Mouse (Mus musculus) lung, embryonic 16.5 days (tissue): ENCODE data around the gene Gm43552. TPM values are rescaled to one million over a fixed set of nuclear protein-coding genes. Genes with fewer than 3 reads are reported as not detected.

Source experiments
- ATAC-seq: fragments of 200-750 bp; cut with Nextera tagmentation; 2 replicates; pipeline ENCODE4 v1.8.0; 2017; ENCODE audit warnings: low read depth, mild to moderate bottlenecking, moderate library complexity
- H3K27ac ChIP-seq: fragments of 300-500 bp; sonication (generic); 2 replicates; pipeline ENCODE4 v1.5.1; 2014; ENCODE audit warnings: mild to moderate bottlenecking, control low read depth, low read length
- H3K27me3 ChIP-seq: fragments of 300-500 bp; sonication (generic); 2 replicates; pipeline ENCODE4 v1.6.1; 2014; ENCODE audit warnings: low read depth, low read length, mixed read lengths; ENCODE audit not compliant: control insufficient read depth, insufficient read depth
- H3K36me3 ChIP-seq: fragments of 300-500 bp; sonication (generic); 2 replicates; pipeline ENCODE4 v1.6.1; 2014; ENCODE audit warnings: low read length; ENCODE audit not compliant: control insufficient read depth, insufficient read depth
- H3K4me1 ChIP-seq: fragments of 300-500 bp; sonication (generic); replicated peaks from 2 replicates; pipeline ENCODE4 v1.6.1; 2014; ENCODE audit warnings: low read length, mixed read lengths; ENCODE audit not compliant: control insufficient read depth, insufficient read depth
- H3K4me2 ChIP-seq: fragments of 300-500 bp; sonication (generic); 2 replicates; pipeline ENCODE4 v1.6.1; 2014; ENCODE audit warnings: low read depth, low read length, control low read depth
- H3K4me3 ChIP-seq: fragments of 300-500 bp; sonication (generic); 2 replicates; pipeline ENCODE4 v1.5.1; 2014; ENCODE audit warnings: mild to moderate bottlenecking, low read length, control low read depth
- H3K9ac ChIP-seq: fragments of 300-500 bp; sonication (generic); 2 replicates; pipeline ENCODE4 v1.6.1; 2014; ENCODE audit warnings: low read length, control low read depth
- H3K9me3 ChIP-seq: fragments of 300-500 bp; sonication (generic); 2 replicates; pipeline ENCODE4 v1.6.1; 2016; ENCODE audit warnings: low read length; ENCODE audit not compliant: control insufficient read depth
- WGBS: fragments of 180-500 bp; shearing (Covaris S2); extraction: QIAGEN DNeasy Blood & Tissue Kit; methylation state at CpG from one replicate; pipeline ENCODE4 v1.1.7; 2014; 5-methylcytosine and 5-hydroxymethylcytosine counted together
- polyA plus RNA-seq: library from polyadenylated mRNA; unstranded; fragments of >200 nt; fragmentation: Nextera tagmentation; extraction: Ambion mirVana; gene quantifications from 2 replicates; pipeline ENCODE4 v1.2.1, GENCODE M21; 2015

Gm43552 gene
- polyA plus RNA-seq, 1 experiment from 2014 or later = not detected

DNA sequence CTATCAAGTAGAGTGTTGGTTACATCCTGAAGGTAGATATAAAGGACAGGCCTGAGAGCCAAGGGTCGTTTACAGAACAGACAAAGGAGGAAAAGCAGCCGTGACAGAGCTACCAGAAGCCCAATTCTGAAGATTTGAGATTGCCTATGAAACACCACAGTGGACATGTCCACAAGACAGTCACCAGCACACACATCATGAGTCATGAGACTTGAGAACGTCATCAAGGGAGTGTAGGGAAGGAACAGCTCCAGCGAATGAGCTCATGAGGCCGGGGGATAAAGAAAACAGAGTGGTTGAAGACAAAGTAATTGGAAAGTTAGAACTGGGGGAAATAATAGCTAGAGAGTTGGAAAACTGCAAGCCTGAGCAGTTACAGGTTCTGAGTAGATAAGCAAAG lies 34.8 kb downstream of the Gm43552 start:
- ATAC-seq = 0 out of 2 replicates have a peak, but pooled peaks have one; percentile 2
- H3K9me3 ChIP-seq = no peaks in the 10 kb centered on the region
- peaks cover 27% of the 10 kb centered on the region for H3K4me1 ChIP-seq
- H3K4me3 ChIP-seq = no peak overlapping the region
- 51% methylated on average over 5 of the region's 5 CpGs for WGBS
- H3K9ac ChIP-seq = no peak overlapping the region
- H3K27ac ChIP-seq = peak overlapping the region; percentile 94
- no peaks in the 10 kb centered on the region for H3K27me3 ChIP-seq
- H3K4me2 ChIP-seq = no peak overlapping the region
- H3K36me3 ChIP-seq = no peaks in the 10 kb centered on the region

DNA sequence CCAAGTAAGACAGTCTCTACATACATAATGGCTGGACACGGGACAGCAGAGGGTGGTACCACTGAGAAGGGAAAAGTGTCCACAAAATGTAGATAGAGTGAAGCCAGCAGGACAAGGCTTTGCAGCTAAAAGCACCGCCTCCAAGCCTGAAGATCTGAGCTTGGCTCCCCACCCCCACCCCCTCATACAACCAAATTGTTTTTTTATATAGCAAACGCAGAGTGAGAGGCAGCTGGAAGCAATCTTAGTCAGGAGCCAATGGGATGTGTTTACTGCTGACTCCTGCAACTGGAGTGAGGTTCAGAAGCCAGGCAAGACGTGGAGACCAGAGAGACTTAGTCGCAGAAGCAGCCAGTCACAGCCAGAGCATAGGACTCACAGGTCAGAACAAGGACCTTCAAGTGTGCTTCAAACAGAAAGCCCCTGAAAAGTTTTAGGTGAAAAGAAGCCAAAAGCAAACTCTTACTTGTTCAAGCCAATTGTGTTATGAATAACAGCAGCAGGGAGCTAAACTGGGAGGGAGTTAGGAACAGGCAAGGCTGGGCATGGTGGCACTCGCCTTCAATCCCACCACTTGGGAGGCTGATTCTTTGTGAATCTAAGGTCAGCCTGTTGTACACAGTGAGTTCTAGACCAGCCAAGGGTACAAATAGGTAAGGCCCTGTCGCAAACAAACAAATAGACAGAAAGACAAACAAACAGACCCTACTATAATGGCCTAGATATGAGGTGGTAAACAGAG lies 35.4 kb downstream of the Gm43552 start:
- H3K9ac ChIP-seq = peak overlapping the region; percentile 31
- 33% methylated on average over 7 of the region's 7 CpGs for WGBS
- H3K4me1 ChIP-seq = peaks cover 27% of the 10 kb centered on the region
- H3K27ac ChIP-seq = peak overlapping the region; percentile 94
- H3K4me3 ChIP-seq = no peak overlapping the region
- ATAC-seq = peak; percentile 93
- H3K4me2 ChIP-seq = no peak overlapping the region
- H3K36me3 ChIP-seq = no peaks in the 10 kb centered on the region
- H3K27me3 ChIP-seq = no peaks in the 10 kb centered on the region
- no peaks in the 10 kb centered on the region for H3K9me3 ChIP-seq

DNA sequence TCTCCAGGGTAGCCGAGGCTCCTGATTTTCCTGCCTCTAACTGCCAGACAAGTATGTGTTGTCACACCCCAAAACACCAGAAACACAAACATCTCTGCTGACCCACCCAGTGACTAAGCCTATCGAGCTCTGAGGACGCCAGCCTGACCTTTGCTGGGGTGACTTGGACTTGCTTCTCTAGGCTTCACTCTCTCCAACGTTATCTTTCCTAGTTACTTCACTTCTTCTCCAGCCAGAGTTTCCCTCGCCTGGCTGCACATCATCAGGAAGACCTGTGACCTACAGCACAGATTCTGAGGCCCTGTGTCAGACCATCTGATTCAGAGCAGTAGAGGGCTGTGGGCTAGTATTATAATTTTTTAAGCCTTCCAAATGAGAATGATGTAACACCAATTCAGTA lies 37.9 kb downstream of the Gm43552 start:
- Histone ChIP-seq H3K9me3 (no peaks in the 10 kb centered on the region), H3K4me3 (no peak overlapping the region), H3K36me3 (no peaks in the 10 kb centered on the region), H3K9ac (no peak overlapping the region), H3K4me1 (peaks cover 27% of the 10 kb centered on the region), H3K27ac (no peak overlapping the region), H3K27me3 (no peaks in the 10 kb centered on the region), H3K4me2 (no peak overlapping the region)
- 33% methylated on average over 5 of the region's 5 CpGs for WGBS
- no peak for ATAC-seq

DNA sequence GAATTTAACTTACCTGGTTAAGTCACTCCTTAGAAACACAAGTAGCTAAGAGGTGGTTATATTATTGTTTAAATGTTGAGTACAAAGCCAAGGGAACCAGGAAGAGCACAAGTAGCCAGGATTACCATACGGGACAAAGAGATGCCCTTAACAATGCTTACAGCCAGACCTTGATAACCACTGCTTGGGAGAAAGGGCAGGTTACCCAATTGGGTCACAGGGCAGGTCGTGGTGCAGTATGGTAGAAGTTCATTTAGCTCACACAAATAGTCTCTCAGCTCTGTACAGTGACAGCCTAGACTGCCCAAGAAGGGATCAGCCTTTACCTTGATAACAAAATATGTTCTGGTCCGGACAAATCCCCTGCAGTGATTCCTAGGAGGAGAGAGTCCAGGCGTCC lies 43.7 kb downstream of the Gm43552 start:
- Histone ChIP-seq H3K27ac (no peak overlapping the region), H3K9me3 (no peaks in the 10 kb centered on the region), H3K4me2 (no peak overlapping the region), H3K4me3 (no peak overlapping the region), H3K36me3 (0 out of 2 replicates have a peak, but pooled peaks cover 3% of the 10 kb centered on the region), H3K27me3 (no peaks in the 10 kb centered on the region), H3K9ac (no peak overlapping the region), H3K4me1 (peaks cover 2% of the 10 kb centered on the region)
- ATAC-seq = no peak
- 71% methylated on average over 4 of the region's 4 CpGs for WGBS

DNA sequence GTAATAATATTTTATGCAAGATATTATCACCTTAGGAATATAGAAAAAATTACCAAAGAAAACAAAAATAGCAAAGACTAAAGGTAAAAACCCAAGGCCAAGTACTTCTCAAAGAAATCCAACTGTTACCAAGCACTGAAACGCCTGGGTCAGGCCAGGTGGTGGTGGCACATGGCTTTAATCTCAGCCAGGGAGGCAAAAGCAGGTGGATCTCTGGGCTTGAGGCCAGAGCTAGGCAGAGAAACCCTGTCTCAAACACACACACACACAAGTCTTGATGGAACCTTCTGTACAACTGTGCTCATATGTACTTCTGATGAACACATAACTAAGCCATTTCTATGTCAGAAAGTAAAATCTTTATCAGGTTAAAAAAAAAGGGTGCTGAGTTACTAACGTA lies 44.8 kb downstream of the Gm43552 start:
- WGBS = 72% methylated on average over 2 of the region's 2 CpGs
- no peaks in the 10 kb centered on the region for H3K27me3 ChIP-seq
- H3K4me3 ChIP-seq = no peak overlapping the region
- H3K9me3 ChIP-seq = no peaks in the 10 kb centered on the region
- H3K4me2 ChIP-seq = no peak overlapping the region
- 0 out of 2 replicates have a peak, but pooled peaks cover 3% of the 10 kb centered on the region for H3K36me3 ChIP-seq
- ATAC-seq = no peak
- H3K4me1 ChIP-seq = peaks cover 2% of the 10 kb centered on the region
- H3K9ac ChIP-seq = no peak overlapping the region
- H3K27ac ChIP-seq = no peak overlapping the region

DNA sequence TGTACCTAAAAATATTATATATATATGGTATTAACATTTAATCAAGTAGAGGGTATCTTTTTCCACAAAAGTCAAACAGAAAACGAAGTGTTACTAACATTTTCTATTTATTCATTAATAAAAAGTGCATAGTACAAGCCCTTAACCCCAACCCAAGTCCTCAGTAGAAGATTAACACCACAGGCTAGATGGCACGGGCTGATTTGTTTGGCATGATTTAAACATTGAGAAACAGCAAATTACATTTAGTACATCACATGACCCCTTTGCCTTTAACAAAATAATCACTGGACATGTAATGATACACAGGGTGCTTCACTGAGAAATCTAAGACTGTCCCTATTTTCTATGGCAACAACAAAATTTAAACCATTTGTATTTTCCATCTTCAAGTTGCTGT lies 45.9 kb downstream of the Gm43552 start:
- ATAC-seq = no peak
- 59% methylated on average over 2 of the region's 2 CpGs for WGBS

DNA sequence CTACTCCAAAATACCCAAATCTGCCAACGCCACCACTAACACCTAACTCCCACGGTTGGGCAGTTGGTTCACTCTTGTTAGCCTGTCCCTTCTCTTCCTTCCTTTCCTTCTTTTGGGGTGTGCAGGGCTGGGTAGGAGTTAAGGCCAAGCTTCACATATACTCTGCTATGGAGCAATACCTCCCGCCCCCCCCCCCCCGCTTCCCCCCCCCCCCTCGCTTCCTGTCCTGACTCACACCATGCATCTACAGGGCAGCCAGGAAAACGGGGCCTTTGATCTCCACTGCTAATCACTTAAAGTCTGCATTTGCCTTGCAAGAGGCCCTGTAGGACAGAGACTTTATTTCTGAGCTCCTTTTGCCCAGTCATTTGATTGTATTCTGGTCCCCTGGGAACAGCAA lies 47.7 kb downstream of the Gm43552 start:
- Histone ChIP-seq H3K36me3 (0 out of 2 replicates have a peak, but pooled peaks cover 3% of the 10 kb centered on the region), H3K27ac (no peak overlapping the region), H3K4me1 (peaks cover 2% of the 10 kb centered on the region), H3K4me2 (no peak overlapping the region), H3K9ac (no peak overlapping the region), H3K9me3 (no peaks in the 10 kb centered on the region), H3K4me3 (no peak overlapping the region), H3K27me3 (no peaks in the 10 kb centered on the region)
- WGBS = 38% methylated on average over 3 of the region's 6 CpGs
- ATAC-seq = peak; percentile 37

More for the DNA sequence above, 45.9 kb downstream of the Gm43552 start:
- H3K9me3 ChIP-seq = no peaks in the 10 kb centered on the region
- H3K4me1 ChIP-seq = peaks cover 2% of the 10 kb centered on the region
- no peak overlapping the region for H3K9ac ChIP-seq
- H3K27ac ChIP-seq = no peak overlapping the region
- 0 out of 2 replicates have a peak, but pooled peaks cover 3% of the 10 kb centered on the region for H3K36me3 ChIP-seq
- H3K4me3 ChIP-seq = no peak overlapping the region
- H3K27me3 ChIP-seq = no peaks in the 10 kb centered on the region
- no peak overlapping the region for H3K4me2 ChIP-seq

DNA sequence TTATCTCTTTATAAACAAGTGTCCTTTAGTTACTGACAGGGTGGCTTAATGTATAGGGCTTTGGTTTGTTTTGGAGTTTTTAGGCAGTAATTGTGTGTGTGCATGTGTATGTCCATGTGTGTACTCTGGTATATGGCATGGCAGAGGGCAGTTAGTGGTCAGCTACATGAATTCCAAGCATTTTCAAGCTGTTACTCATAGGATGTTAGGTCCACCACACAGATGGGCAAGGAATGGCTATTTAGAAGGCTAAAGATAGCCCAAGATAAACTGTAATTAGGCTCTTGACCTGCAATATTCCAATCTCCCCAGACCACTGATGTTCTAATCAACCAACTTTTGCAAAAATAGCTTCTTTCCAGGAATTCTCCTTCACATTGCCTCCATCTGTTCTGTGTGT lies 54.6 kb downstream of the Gm43552 start:
- ATAC-seq = no peak
- Histone ChIP-seq H3K36me3 (no peaks in the 10 kb centered on the region), H3K27me3 (no peaks in the 10 kb centered on the region), H3K27ac (no peak overlapping the region), H3K9ac (no peak overlapping the region), H3K9me3 (no peaks in the 10 kb centered on the region), H3K4me3 (no peak overlapping the region), H3K4me2 (no peak overlapping the region), H3K4me1 (peaks cover 12% of the 10 kb centered on the region)

DNA sequence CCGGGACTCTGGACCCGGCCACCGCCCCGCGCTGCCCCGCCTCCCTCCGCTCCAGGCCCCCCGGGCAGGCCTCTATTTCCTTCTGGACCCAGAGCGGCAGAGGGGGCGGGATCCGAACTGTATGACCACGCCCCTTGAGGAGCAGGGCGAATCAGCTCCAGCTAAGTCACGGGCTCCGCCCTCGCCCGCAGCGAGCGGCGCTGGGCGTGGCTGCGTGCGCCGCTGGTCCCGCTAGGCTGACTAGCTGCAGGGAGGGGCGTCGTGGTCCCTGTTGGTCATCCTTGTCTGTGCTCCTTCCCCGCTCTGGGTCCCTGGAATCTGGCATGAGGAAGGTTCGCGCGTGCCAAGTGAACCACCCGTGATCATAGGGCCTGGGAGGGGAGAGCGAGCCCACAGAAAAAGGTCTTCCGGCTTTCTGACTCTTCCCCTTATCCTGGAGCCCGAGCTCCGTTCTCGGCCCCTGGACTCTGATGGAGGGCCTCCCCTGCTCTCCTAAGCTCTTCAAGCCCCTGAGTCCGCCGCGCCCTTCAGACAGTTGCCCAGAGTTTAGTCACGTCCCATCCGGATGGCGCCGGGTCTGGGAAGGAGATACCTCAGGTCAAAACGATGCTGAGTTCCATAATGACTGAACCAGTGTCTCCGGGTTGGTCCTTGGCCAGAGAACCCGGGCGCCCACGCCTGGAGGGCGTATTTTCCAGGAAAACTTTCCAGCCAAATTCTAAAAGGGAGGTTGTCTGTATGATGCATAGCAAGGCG lies 56.6 kb downstream of the Gm43552 start, which contains the start of gene Ugdh:
Gene Ugdh, minus strand, starts transcription at position 144 of the 756 bp plus-strand sequence.
- no peaks in the 10 kb centered on the region for H3K9me3 ChIP-seq
- under 1% methylated on average over 46 of the region's 51 CpGs for WGBS
- H3K4me2 ChIP-seq = peak within 1 kb of the TSS; percentile 61
- peak within 1 kb of the TSS; percentile 81 for H3K9ac ChIP-seq
- H3K27ac ChIP-seq = peak within 1 kb of the TSS; percentile 92
- H3K27me3 ChIP-seq = no peaks in the 10 kb centered on the region
- H3K36me3 ChIP-seq = no peaks in the 10 kb centered on the region
- H3K4me1 ChIP-seq = peaks cover 12% of the 10 kb centered on the region
- peak within 1 kb of the TSS; percentile 78 for H3K4me3 ChIP-seq
- ATAC-seq = peak; percentile 99
